Mouse (Mus musculus) heart, adult 2 months (tissue): ENCODE measurements around the gene Il17ra.

Experiments used
- CTCF ChIP-seq: fragments of 200-600 bp; IDR thresholded peaks from 2 replicates; pipeline ENCODE4 v1.8.1; 2022; ENCODE audit warnings: antibody characterized with exemption, mild to moderate bottlenecking, moderate library complexity
- EP300 ChIP-seq: fragments of 200-500 bp; IDR thresholded peaks from 2 replicates; pipeline ENCODE4 v1.6.1; 2011; ENCODE audit warnings: low read depth, low read length, control low read depth; ENCODE audit not compliant: insufficient read depth

DNA sequence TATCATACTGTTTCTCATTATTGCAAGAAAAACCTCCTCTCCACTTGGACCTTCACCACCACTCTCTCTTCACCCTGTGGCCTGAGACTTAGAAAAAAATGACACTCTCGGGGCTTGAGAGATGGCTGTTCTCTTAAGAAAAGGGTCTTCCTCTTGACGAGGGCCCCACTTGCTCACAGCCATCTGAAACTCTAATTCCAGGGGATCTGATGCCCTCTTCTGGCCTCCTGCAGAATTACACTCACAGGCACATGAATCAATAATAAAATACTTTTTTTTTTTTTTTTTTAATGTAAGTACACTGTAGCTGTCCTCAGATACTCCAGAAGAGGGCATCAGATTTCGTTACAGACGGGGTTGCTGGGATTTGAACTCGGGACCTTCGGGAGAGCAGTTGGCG is 6.0 kb upstream of the Il17ra start:
- TF ChIP-seq EP300 (no peak), CTCF (peak; percentile 42)
